Mouse (Mus musculus): ENCODE measurements around the gene Mrpl43. TPM values are rescaled to one million over a fixed set of nuclear protein-coding genes. Genes with fewer than 3 reads are reported as not detected.

Gene Mrpl43
- polyA plus RNA-seq, 1 experiment from 2014 or later: 92.9 TPM

DNA sequence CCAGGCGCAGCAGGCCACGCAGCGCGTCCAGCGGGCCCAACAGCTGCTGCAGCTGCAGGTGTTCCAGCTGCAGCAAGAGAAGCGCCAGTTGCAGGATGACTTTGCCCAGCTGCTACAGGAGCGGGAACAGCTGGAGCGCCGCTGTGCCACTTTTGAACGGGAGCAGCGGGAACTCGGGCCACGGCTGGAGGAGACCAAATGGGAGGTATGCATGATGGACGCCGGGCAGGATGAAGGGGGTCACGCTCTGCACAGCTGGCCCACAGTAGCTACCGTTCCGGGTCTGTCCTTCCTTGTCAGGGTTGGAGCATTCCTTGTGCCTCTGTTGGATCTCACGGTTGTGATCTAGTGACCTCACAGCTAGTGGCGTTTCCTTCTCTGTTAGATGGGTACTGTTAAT, 18.5 kb upstream of the Mrpl43 start:
- H3K4me2 ChIP-seq (ENCODE audit: low read length): no peak overlapping the region
- WGBS: 87% methylated on average over 20 of the region's 20 CpGs
- peaks cover 13% of the 10 kb centered on the region; the same call in 1 of the 2 replicates for H3K36me3 ChIP-seq (ENCODE audit: control insufficient read depth, insufficient read depth, low read length)
- no peak overlapping the region for H3K27ac ChIP-seq (ENCODE audit: low read length)
- H3K4me1 ChIP-seq (ENCODE audit: control insufficient read depth, insufficient read depth, low read length): no peaks in the 10 kb centered on the region
- ATAC-seq: no peak
- no peaks in the 10 kb centered on the region for H3K9me3 ChIP-seq (replicated peaks; ENCODE audit: control insufficient read depth, low read length, poor library complexity, severe bottlenecking)
- no peak overlapping the region for H3K4me3 ChIP-seq (ENCODE audit: low read depth, low read length)
- no peak overlapping the region for H3K9ac ChIP-seq (ENCODE audit: low read depth, low read length)
- H3K27me3 ChIP-seq (ENCODE audit: control insufficient read depth, insufficient read depth, low read depth, low read length): no peaks in the 10 kb centered on the region

DNA sequence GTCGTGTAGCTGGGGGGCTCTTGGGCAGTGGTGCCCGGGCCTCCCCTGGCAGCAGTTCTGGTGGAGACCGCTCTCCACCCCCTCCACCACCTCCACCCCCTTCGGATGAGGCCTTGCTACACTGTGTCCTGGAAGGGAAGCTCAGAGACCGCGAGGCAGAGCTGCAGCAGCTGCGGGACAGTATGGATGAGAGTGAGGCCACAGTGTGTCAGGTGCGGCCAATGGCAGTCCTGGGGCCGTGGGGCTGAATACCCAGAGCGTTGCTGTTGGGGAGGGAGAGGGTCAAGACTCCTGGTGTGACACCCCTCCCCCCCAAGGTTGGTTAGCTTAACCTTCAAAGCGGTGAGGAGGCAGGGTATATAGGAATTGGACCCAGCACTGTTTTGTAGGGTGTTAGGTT, 17.8 kb upstream of the Mrpl43 start:
- peak; percentile 26; the same call in 1 of the 2 replicates for ATAC-seq
- Histone ChIP-seq H3K27ac (ENCODE audit: low read length) (no peak overlapping the region), H3K27me3 (ENCODE audit: control insufficient read depth, insufficient read depth, low read depth, low read length) (no peaks in the 10 kb centered on the region), H3K36me3 (ENCODE audit: control insufficient read depth, insufficient read depth, low read length) (peaks cover 13% of the 10 kb centered on the region; the same call in 1 of the 2 replicates), H3K4me2 (ENCODE audit: low read length) (no peak overlapping the region), H3K9ac (ENCODE audit: low read depth, low read length) (no peak overlapping the region), H3K4me3 (ENCODE audit: low read depth, low read length) (no peak overlapping the region), H3K9me3 (replicated peaks; ENCODE audit: control insufficient read depth, low read length, poor library complexity, severe bottlenecking) (no peaks in the 10 kb centered on the region), H3K4me1 (ENCODE audit: control insufficient read depth, insufficient read depth, low read length) (peaks cover under 1% of the 10 kb centered on the region)
- WGBS: 87% methylated on average over 11 of the region's 11 CpGs

DNA sequence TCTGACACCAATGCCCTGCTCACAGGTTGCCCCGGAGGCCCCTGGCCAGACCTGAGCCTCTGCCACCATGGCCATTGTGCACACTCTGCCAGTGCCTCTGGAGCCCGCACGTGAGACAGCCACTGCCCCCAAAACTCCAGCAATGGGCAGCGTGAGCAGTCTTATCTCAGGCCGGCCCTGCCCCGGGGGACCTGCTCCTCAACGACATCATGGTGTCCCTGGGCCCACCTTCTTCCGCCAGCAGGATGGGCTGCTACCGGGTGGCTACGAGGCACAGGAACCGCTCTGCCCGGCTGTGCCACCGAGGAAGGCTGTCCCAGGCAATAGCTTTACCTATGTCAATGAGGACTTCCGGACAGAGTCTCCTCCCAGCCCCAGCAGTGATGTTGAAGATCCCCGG, 15.1 kb upstream of the Mrpl43 start:
- WGBS: 95% methylated on average over 15 of the region's 15 CpGs
- Histone ChIP-seq H3K9ac (ENCODE audit: low read depth, low read length) (no peak overlapping the region), H3K27me3 (ENCODE audit: control insufficient read depth, insufficient read depth, low read depth, low read length) (no peaks in the 10 kb centered on the region), H3K27ac (ENCODE audit: low read length) (no peak overlapping the region), H3K4me1 (ENCODE audit: control insufficient read depth, insufficient read depth, low read length) (peaks cover 14% of the 10 kb centered on the region), H3K36me3 (ENCODE audit: control insufficient read depth, insufficient read depth, low read length) (peaks cover 8% of the 10 kb centered on the region; the same call in 1 of the 2 replicates), H3K9me3 (replicated peaks; ENCODE audit: control insufficient read depth, low read length, poor library complexity, severe bottlenecking) (no peaks in the 10 kb centered on the region), H3K4me3 (ENCODE audit: low read depth, low read length) (no peak overlapping the region), H3K4me2 (ENCODE audit: low read length) (no peak overlapping the region)
- no peak for ATAC-seq

DNA sequence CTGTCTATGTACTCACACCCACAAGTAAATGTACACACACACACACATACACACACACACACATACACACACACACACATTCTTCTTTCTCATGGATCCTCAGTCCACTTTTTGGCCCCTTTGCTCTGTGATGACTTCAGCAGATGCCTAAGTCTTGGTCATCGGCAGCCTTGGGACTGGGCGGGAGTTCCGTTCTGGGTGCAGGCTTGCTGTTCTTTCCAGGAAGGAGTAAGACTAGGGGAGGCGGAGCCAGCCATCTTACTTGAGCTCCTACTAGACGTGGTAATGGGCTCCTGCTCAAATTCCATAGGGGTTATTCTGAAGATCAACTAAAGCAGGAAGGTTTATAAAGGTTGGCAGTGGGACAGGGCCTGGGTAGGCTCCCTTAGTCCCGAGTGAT, 14.1 kb upstream of the Mrpl43 start:
- Histone ChIP-seq H3K27ac (ENCODE audit: low read length) (no peak overlapping the region), H3K4me2 (ENCODE audit: low read length) (no peak overlapping the region), H3K4me1 (ENCODE audit: control insufficient read depth, insufficient read depth, low read length) (peaks cover 24% of the 10 kb centered on the region), H3K9ac (ENCODE audit: low read depth, low read length) (0 out of 2 replicates have a peak overlapping the region, but pooled peaks have one; percentile 11), H3K36me3 (ENCODE audit: control insufficient read depth, insufficient read depth, low read length) (no peaks in the 10 kb centered on the region), H3K27me3 (ENCODE audit: control insufficient read depth, insufficient read depth, low read depth, low read length) (no peaks in the 10 kb centered on the region), H3K4me3 (ENCODE audit: low read depth, low read length) (no peak overlapping the region), H3K9me3 (replicated peaks; ENCODE audit: control insufficient read depth, low read length, poor library complexity, severe bottlenecking) (no peaks in the 10 kb centered on the region)
- ATAC-seq: no peak
- WGBS: 77% methylated on average over 6 of the region's 6 CpGs

- Histone ChIP-seq H3K9me3 (replicated peaks; ENCODE audit: control insufficient read depth, low read length, poor library complexity, severe bottlenecking) (no peaks in the 10 kb centered on the region), H3K4me2 (ENCODE audit: low read length) (peak overlapping the region; percentile 89), H3K36me3 (ENCODE audit: control insufficient read depth, insufficient read depth, low read length) (no peaks in the 10 kb centered on the region), H3K9ac (ENCODE audit: low read depth, low read length) (peak overlapping the region; percentile 69), H3K4me3 (ENCODE audit: low read depth, low read length) (peak overlapping the region; percentile 68), H3K27me3 (ENCODE audit: control insufficient read depth, insufficient read depth, low read depth, low read length) (no peaks in the 10 kb centered on the region), H3K27ac (ENCODE audit: low read length) (peak overlapping the region; percentile 90), H3K4me1 (ENCODE audit: control insufficient read depth, insufficient read depth, low read length) (peaks cover 31% of the 10 kb centered on the region)
- 0% methylated on average over 13 of the region's 13 CpGs for WGBS
- peak; percentile 4; the same call in 1 of the 2 replicates for ATAC-seq
Observed at GRCm38 (mm10) chr19:45018351-45018831, 12.1 kb upstream of the Mrpl43 start.

DNA sequence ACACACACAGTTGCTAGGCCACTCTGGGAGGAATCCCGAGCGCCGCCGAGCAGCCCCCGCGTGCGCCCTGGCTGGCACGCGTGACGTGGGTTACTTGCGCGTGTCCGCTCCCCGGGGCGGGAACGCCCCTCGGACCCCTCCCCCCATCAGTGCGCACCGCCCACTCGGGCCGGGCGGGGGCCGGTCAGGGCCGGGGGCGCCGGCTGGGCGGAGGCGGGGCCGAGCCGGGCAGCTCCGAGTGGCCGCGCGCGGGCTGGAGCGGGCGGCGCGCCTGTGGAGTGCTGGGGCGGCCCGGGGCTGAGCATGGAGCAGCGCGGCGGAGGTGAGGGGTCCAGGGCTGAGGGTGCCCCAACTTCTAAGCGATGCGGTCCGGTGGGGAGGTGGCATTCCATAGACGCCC, 11.7 kb upstream of the Mrpl43 start:
- Histone ChIP-seq H3K4me3 (ENCODE audit: low read depth, low read length) (peak overlapping the region; percentile 68), H3K36me3 (ENCODE audit: control insufficient read depth, insufficient read depth, low read length) (no peaks in the 10 kb centered on the region), H3K9ac (ENCODE audit: low read depth, low read length) (peak overlapping the region; percentile 69), H3K27ac (ENCODE audit: low read length) (peak overlapping the region; percentile 90), H3K9me3 (replicated peaks; ENCODE audit: control insufficient read depth, low read length, poor library complexity, severe bottlenecking) (no peaks in the 10 kb centered on the region), H3K4me1 (ENCODE audit: control insufficient read depth, insufficient read depth, low read length) (peaks cover 31% of the 10 kb centered on the region), H3K27me3 (ENCODE audit: control insufficient read depth, insufficient read depth, low read depth, low read length) (no peaks in the 10 kb centered on the region), H3K4me2 (ENCODE audit: low read length) (peak overlapping the region; percentile 89)
- ATAC-seq: peak; percentile 72
- WGBS: 0% methylated on average over 18 of the region's 48 CpGs

DNA sequence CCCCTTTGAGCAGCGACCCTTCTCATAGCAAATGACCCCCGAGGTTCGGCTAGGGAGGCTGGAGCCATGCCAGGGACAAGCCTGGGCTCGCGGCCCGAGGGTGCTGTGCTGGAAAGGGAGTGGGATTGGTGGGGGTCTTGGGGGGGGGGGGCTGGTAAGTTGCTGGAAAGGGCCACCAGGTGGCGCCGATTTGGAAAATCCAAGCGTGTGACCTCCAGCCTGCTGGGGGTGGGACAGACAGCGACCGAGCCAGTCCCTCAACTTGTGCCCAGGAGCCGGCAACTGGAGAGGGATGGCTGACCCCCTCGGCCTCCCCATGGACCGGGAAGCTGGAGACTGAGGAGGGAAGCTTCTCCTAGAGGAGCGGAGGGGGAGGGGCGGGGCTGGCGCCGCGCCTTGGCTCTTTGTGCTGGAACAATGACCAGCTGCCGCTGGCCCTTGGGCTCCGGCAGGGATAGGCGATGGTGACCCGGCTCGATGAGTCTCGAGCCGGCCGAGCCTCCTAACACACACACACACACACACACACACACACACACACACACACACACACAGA, 11.1 kb upstream of the Mrpl43 start:
- no peaks in the 10 kb centered on the region for H3K9me3 ChIP-seq (replicated peaks; ENCODE audit: control insufficient read depth, low read length, poor library complexity, severe bottlenecking)
- no peaks in the 10 kb centered on the region for H3K36me3 ChIP-seq (ENCODE audit: control insufficient read depth, insufficient read depth, low read length)
- under 1% methylated on average over 27 of the region's 27 CpGs for WGBS
- peak overlapping the region; percentile 69 for H3K9ac ChIP-seq (ENCODE audit: low read depth, low read length)
- H3K27ac ChIP-seq (ENCODE audit: low read length): peak overlapping the region; percentile 90
- H3K4me1 ChIP-seq (ENCODE audit: control insufficient read depth, insufficient read depth, low read length): peaks cover 31% of the 10 kb centered on the region
- no peaks in the 10 kb centered on the region for H3K27me3 ChIP-seq (ENCODE audit: control insufficient read depth, insufficient read depth, low read depth, low read length)
- peak; percentile 75 for ATAC-seq
- H3K4me3 ChIP-seq (ENCODE audit: low read depth, low read length): peak overlapping the region; percentile 68
- H3K4me2 ChIP-seq (ENCODE audit: low read length): peak overlapping the region; percentile 89

- Histone ChIP-seq H3K27me3 (ENCODE audit: control insufficient read depth, insufficient read depth, low read depth, low read length) (no peaks in the 10 kb centered on the region), H3K36me3 (ENCODE audit: control insufficient read depth, insufficient read depth, low read length) (peaks cover 2% of the 10 kb centered on the region; the same call in 1 of the 2 replicates), H3K9ac (ENCODE audit: low read depth, low read length) (peak overlapping the region; percentile 69), H3K4me1 (ENCODE audit: control insufficient read depth, insufficient read depth, low read length) (peaks cover 31% of the 10 kb centered on the region), H3K27ac (ENCODE audit: low read length) (peak overlapping the region; percentile 90), H3K4me2 (ENCODE audit: low read length) (peak overlapping the region; percentile 89), H3K4me3 (ENCODE audit: low read depth, low read length) (peak overlapping the region; percentile 68), H3K9me3 (replicated peaks; ENCODE audit: control insufficient read depth, low read length, poor library complexity, severe bottlenecking) (no peaks in the 10 kb centered on the region)
- ATAC-seq: peak; percentile 15
- under 1% methylated on average over 16 of the region's 18 CpGs for WGBS
Observed at GRCm38 (mm10) chr19:45016341-45017215, 10.3 kb upstream of the Mrpl43 start.

Data from midbrain, embryonic 16.5 days (tissue).